Mouse (Mus musculus) lung, postnatal 0 days (tissue): ENCODE results near the gene Atp13a3. TPM values are rescaled to one million over a fixed set of nuclear protein-coding genes. Genes with fewer than 3 reads are reported as not detected.

ENCODE experiments used
- ATAC-seq: fragments of 200-750 bp; cut with Nextera tagmentation; 2 replicates; pipeline ENCODE4 v1.8.0; 2017; ENCODE audit warnings: moderate library complexity
- DNase-seq: peaks from one replicate; pipeline ENCODE4 v3.0.0-alpha.2; 2016; ENCODE audit warnings: low spot score
- H3K27ac ChIP-seq: fragments of 300-500 bp; sonication (generic); 2 replicates; pipeline ENCODE4 v1.5.1; 2014; ENCODE audit warnings: antibody characterized with exemption, mild to moderate bottlenecking, low read length, mixed read lengths
- H3K27me3 ChIP-seq: fragments of 300-500 bp; sonication (generic); replicated peaks from 2 replicates; pipeline ENCODE4 v1.6.1; 2014; ENCODE audit warnings: low read length, mixed read lengths; ENCODE audit not compliant: insufficient read depth
- H3K36me3 ChIP-seq: fragments of 300-500 bp; sonication (generic); 2 replicates; pipeline ENCODE4 v1.6.1; 2014; ENCODE audit warnings: low read length, mixed read lengths; ENCODE audit not compliant: insufficient read depth
- H3K4me1 ChIP-seq: fragments of 300-500 bp; sonication (generic); 2 replicates; pipeline ENCODE4 v1.6.1; 2014; ENCODE audit warnings: antibody characterized with exemption, low read depth, low read length, mixed read lengths; ENCODE audit not compliant: insufficient read depth
- H3K4me2 ChIP-seq: fragments of 300-500 bp; sonication (generic); replicated peaks from 2 replicates; pipeline ENCODE4 v1.6.1; 2014; ENCODE audit warnings: low read depth, mild to moderate bottlenecking, low read length, moderate library complexity, mixed read lengths
- H3K4me3 ChIP-seq: fragments of 300-500 bp; sonication (generic); 2 replicates; pipeline ENCODE4 v1.5.1; 2014; ENCODE audit warnings: low read depth, low read length
- H3K9ac ChIP-seq: fragments of 300-500 bp; sonication (generic); replicated peaks from 2 replicates; pipeline ENCODE4 v1.6.1; 2014; ENCODE audit warnings: low read depth, mild to moderate bottlenecking
- H3K9me3 ChIP-seq: fragments of 300-500 bp; sonication (generic); 2 replicates; pipeline ENCODE4 v1.6.1; 2016; ENCODE audit warnings: low read length, mixed read lengths
- CTCF ChIP-seq: IDR thresholded peaks from 2 replicates; pipeline ENCODE4 v1.5.1; 2016; ENCODE audit warnings: antibody characterized with exemption, mild to moderate bottlenecking
- EP300 ChIP-seq: IDR thresholded peaks from 2 replicates; pipeline ENCODE4 v1.6.1; 2016; ENCODE audit warnings: antibody characterized with exemption, mild to moderate bottlenecking, control low read depth
- WGBS: fragments of 180-500 bp; shearing (Covaris S2); extraction: QIAGEN DNeasy Blood & Tissue Kit; methylation state at CpG from one replicate; pipeline ENCODE4 v1.1.7; 2014; 5-methylcytosine and 5-hydroxymethylcytosine counted together
- polyA plus RNA-seq: library from polyadenylated mRNA; unstranded; fragments of >200 nt; fragmentation: Nextera tagmentation; extraction: Ambion mirVana; gene quantifications from 2 replicates; pipeline ENCODE4 v1.2.1, GENCODE M21; 2015

Atp13a3 gene
- polyA plus RNA-seq, 1 experiment from 2014 or later, result 19.3 TPM

GRCm38 (mm10) chr16:30307306-30307705, 98.5 kb downstream of the Atp13a3 start:
- Histone ChIP-seq H3K27me3 (peaks cover 29% of the 10 kb centered on the region; the same call in 1 of the 2 replicates), H3K9ac (no peak overlapping the region), H3K27ac (no peak overlapping the region), H3K9me3 (no peaks in the 10 kb centered on the region), H3K36me3 (no peaks in the 10 kb centered on the region), H3K4me3 (no peak overlapping the region), H3K4me2 (no peak overlapping the region), H3K4me1 (peaks cover 16% of the 10 kb centered on the region; the same call in 1 of the 2 replicates)
- ATAC-seq (no peak), DNase-seq (no peak)
- 51% methylated on average over 12 of the region's 12 CpGs for WGBS
- TF ChIP-seq EP300, result no peak

GRCm38 (mm10) chr16:30306102-30306501, 99.7 kb downstream of the Atp13a3 start:
- Histone ChIP-seq H3K27me3 (peaks cover 29% of the 10 kb centered on the region; the same call in 1 of the 2 replicates), H3K9me3 (no peaks in the 10 kb centered on the region)
- WGBS, result 91% methylated on average over 4 of the region's 4 CpGs

GRCm38 (mm10) chr16:30304236-30304635, 101.5 kb downstream of the Atp13a3 start:
- no peak overlapping the region for H3K27ac ChIP-seq
- TF ChIP-seq CTCF, result no peak
- TF ChIP-seq EP300, result no peak
- H3K4me2 ChIP-seq, result no peak overlapping the region
- ATAC-seq, result peak; percentile 58
- peaks cover 22% of the 10 kb centered on the region; the same call in 1 of the 2 replicates for H3K27me3 ChIP-seq
- peak; percentile 59 for DNase-seq
- no peaks in the 10 kb centered on the region for H3K9me3 ChIP-seq
- H3K9ac ChIP-seq, result no peak overlapping the region
- H3K36me3 ChIP-seq, result no peaks in the 10 kb centered on the region
- peaks cover 11% of the 10 kb centered on the region; the same call in 1 of the 2 replicates for H3K4me1 ChIP-seq
- WGBS, result 46% methylated on average over 5 of the region's 5 CpGs
- H3K4me3 ChIP-seq, result no peak overlapping the region

More at GRCm38 (mm10) chr16:30306102-30306501, 99.7 kb downstream of the Atp13a3 start:
- TF ChIP-seq CTCF, result no peak
- TF ChIP-seq EP300, result no peak
- Histone ChIP-seq H3K4me2 (no peak overlapping the region), H3K4me3 (no peak overlapping the region), H3K36me3 (no peaks in the 10 kb centered on the region), H3K9ac (no peak overlapping the region), H3K27ac (no peak overlapping the region), H3K4me1 (peaks cover 16% of the 10 kb centered on the region; the same call in 1 of the 2 replicates)
- ATAC-seq (no peak), DNase-seq (no peak)

GRCm38 (mm10) chr16:30303411-30303810, 102.4 kb downstream of the Atp13a3 start:
- Histone ChIP-seq H3K36me3 (no peaks in the 10 kb centered on the region), H3K9me3 (no peaks in the 10 kb centered on the region), H3K27me3 (peaks cover 15% of the 10 kb centered on the region; the same call in 1 of the 2 replicates), H3K9ac (no peak overlapping the region), H3K4me1 (peaks cover 4% of the 10 kb centered on the region; the same call in 1 of the 2 replicates), H3K4me3 (no peak overlapping the region), H3K4me2 (no peak overlapping the region), H3K27ac (no peak overlapping the region)
- ATAC-seq (no peak), DNase-seq (no peak)
- WGBS, result 61% methylated on average over 2 of the region's 2 CpGs
- no peak for TF ChIP-seq EP300
- no peak for TF ChIP-seq CTCF

GRCm38 (mm10) chr16:30302686-30303085, 103.1 kb downstream of the Atp13a3 start:
- Histone ChIP-seq H3K4me3 (no peak overlapping the region), H3K27me3 (peaks cover 8% of the 10 kb centered on the region; the same call in 1 of the 2 replicates), H3K4me1 (no peaks in the 10 kb centered on the region), H3K4me2 (no peak overlapping the region), H3K9ac (no peak overlapping the region), H3K9me3 (no peaks in the 10 kb centered on the region), H3K27ac (no peak overlapping the region), H3K36me3 (no peaks in the 10 kb centered on the region)
- no peak for ATAC-seq
- TF ChIP-seq EP300, result no peak
- no peak for TF ChIP-seq CTCF
- WGBS, result 80% methylated on average over 6 of the region's 6 CpGs
- DNase-seq, result no peak

GRCm38 (mm10) chr16:30299711-30300277, 106.0 kb downstream of the Atp13a3 start:
- WGBS, result 56% methylated on average over 10 of the region's 10 CpGs
- Histone ChIP-seq H3K27me3 (no peaks in the 10 kb centered on the region), H3K27ac (no peak overlapping the region), H3K36me3 (no peaks in the 10 kb centered on the region), H3K4me1 (no peaks in the 10 kb centered on the region), H3K9me3 (no peaks in the 10 kb centered on the region), H3K4me2 (no peak overlapping the region), H3K4me3 (no peak overlapping the region), H3K9ac (no peak overlapping the region)
- DNase-seq (no peak), ATAC-seq (no peak)
- TF ChIP-seq EP300 (no peak), CTCF (no peak)
